ENCODE assay signal across 13 mouse cellular contexts in the genomic region with DNA sequence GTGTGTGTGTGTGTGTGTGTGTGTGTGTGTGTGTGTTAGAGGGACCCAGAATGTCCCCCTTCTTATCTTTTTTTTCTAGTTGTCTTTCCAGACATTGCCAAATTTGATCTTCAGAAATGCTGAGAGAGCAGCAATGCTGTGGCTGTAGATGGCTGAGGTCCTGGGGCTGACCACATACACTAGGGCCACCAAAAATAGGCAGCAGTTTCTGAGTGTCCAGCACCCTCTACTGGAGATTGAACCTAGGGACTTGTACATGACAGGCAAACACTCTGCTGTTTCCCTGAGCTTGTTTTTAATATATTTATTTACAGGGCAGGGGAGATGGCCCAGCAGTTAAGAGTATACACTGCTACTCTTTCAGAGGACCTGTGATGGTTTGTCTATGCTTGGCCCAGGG. TPM values are rescaled to one million over a fixed set of nuclear protein-coding genes. Genes with fewer than 3 reads are reported as not detected.
DNase-seq lines count a peak whose midpoint lies in the region; ATAC-seq and TF ChIP-seq lines count a peak whose summit lies in the region.
"Had no signal": no experiment of that assay in that cellular context is flagged by ENCODE, and none has a peak within 500 bp of the region (broad histone marks: within the 10 kb centered on the region; RNA-seq: fewer than 3 reads in every experiment).

No protein-coding gene starts in this region.

- no peaks in the 10 kb centered on the region for H3K4me1 ChIP-seq in forebrain, postnatal 0 days (ENCODE audit: insufficient read depth)
- peaks cover 24% of the 10 kb centered on the region for H3K4me1 ChIP-seq in forebrain, embryonic 10.5 days

- ATAC-seq in forebrain, postnatal 0 days, result no peak
- ATAC-seq: hindbrain, embryonic 16.5 days; midbrain, embryonic 15.5 days had no signal

- no peaks in the 10 kb centered on the region for H3K36me3 ChIP-seq in forebrain, postnatal 0 days (ENCODE audit: insufficient read depth)
- no peaks in the 10 kb centered on the region for H3K36me3 ChIP-seq in forebrain, embryonic 10.5 days (replicated peaks)
- H3K36me3 ChIP-seq: limb, embryonic 15.5 days; midbrain, embryonic 15.5 days had no signal

- H3K9me3 ChIP-seq in forebrain, postnatal 0 days (ENCODE audit: low read length), result no peaks in the 10 kb centered on the region
- no peaks in the 10 kb centered on the region for H3K9me3 ChIP-seq in forebrain, embryonic 10.5 days
- H3K9me3 ChIP-seq: limb, embryonic 15.5 days; midbrain, embryonic 15.5 days had no signal

- no peak overlapping the region for H3K4me3 ChIP-seq in forebrain, postnatal 0 days (ENCODE audit: low read depth, low read length)
- no peak overlapping the region for H3K4me3 ChIP-seq in forebrain, embryonic 10.5 days
- H3K4me3 ChIP-seq: limb, embryonic 15.5 days; midbrain, embryonic 15.5 days had no signal

- no peak overlapping the region for H3K9ac ChIP-seq in forebrain, postnatal 0 days
- H3K9ac ChIP-seq: limb, embryonic 15.5 days; midbrain, embryonic 15.5 days had no signal

- H3K27me3 ChIP-seq in forebrain, postnatal 0 days (ENCODE audit: insufficient read depth, low read length), result no peaks in the 10 kb centered on the region
- peaks cover 26% of the 10 kb centered on the region for H3K27me3 ChIP-seq in forebrain, embryonic 10.5 days (ENCODE audit: poor library complexity, severe bottlenecking)
- H3K27me3 ChIP-seq: limb, embryonic 15.5 days had no signal

- no peak overlapping the region for H3K27ac ChIP-seq in forebrain, postnatal 0 days (ENCODE audit: low read depth, low read length)
- no peak overlapping the region for H3K27ac ChIP-seq in forebrain, embryonic 10.5 days
- H3K27ac ChIP-seq: limb, embryonic 15.5 days; midbrain, embryonic 15.5 days had no signal

- DNase-seq in forebrain, postnatal 0 days, result no peak
- DNase-seq in forebrain, embryonic 10.5 days (ENCODE audit: extremely low spot score, low spot score), result no peak
- peak; percentile 48 for DNase-seq in kidney, postnatal 10 days
- no peak for DNase-seq in kidney, adult 8-10 months
- DNase-seq in retina, postnatal 1 day, result peak; percentile 45
- DNase-seq in retina, embryonic 14.5 days (ENCODE audit: low spot score), result no peak
- no peak for DNase-seq in thymus, postnatal 4 days
- no peak for DNase-seq in spleen, adult 18-20 months
- DNase-seq: embryo, embryonic 11 days; thymus, postnatal 14 days had no signal

- no peak overlapping the region for H3K4me2 ChIP-seq in forebrain, postnatal 0 days (ENCODE audit: low read depth)
- H3K4me2 ChIP-seq: limb, embryonic 15.5 days; midbrain, embryonic 15.5 days had no signal

- TF ChIP-seq CTCF in forebrain, postnatal 0 days (IDR thresholded peaks at IDR 0.05; ENCODE audit: low read depth), result peak; percentile 44

RNA-seq across cellular contexts. Expression of a gene that starts 12.0 kb away (rescaled TPM):
- total RNA-seq in forebrain, postnatal 0 days (2014; rRNA removed), result 263 and 287 TPM in 2 replicates
- polyA plus RNA-seq in forebrain, postnatal 0 days (2015; fragmentation: Nextera tagmentation; extraction: Ambion mirVana), result 367 and 416 TPM in 2 replicates
- 884 TPM in 2 replicates for polyA plus RNA-seq in forebrain, embryonic 10.5 days (2016; fragmentation: Nextera tagmentation; extraction: Ambion mirVana)

RNA-seq across cellular contexts. Expression of a gene that starts 12.6 kb away (rescaled TPM):
- total RNA-seq in forebrain, postnatal 0 days (2014; rRNA removed), result 49.0 and 58.8 TPM in 2 replicates
- polyA plus RNA-seq in forebrain, postnatal 0 days (2015; fragmentation: Nextera tagmentation; extraction: Ambion mirVana), result 32.8 and 43.7 TPM in 2 replicates
- polyA plus RNA-seq in forebrain, embryonic 10.5 days (2016; fragmentation: Nextera tagmentation; extraction: Ambion mirVana), result 117 and 119 TPM in 2 replicates

Comparison
In these comparisons a context has a peak if more than half of its experiments do, and no peak if none do; other contexts are left out.
1. DNase-seq: peak in kidney, postnatal 10 days (single experiment) and retina, postnatal 1 day (single experiment); none in forebrain, postnatal 0 days (single experiment), forebrain, embryonic 10.5 days (single experiment), kidney, adult 8-10 months (0 of 2), retina, embryonic 14.5 days (single experiment), thymus, postnatal 4 days (single experiment) and spleen, adult 18-20 months (0 of 2).